4 mouse cellular contexts compared by ENCODE assay signal in genomic region chr13:111144721-111145120, GRCm38 (mm10).
"Had no signal": no experiment of that assay in that cellular context is flagged by ENCODE, and none has a peak within 500 bp of the region (broad histone marks: within the 10 kb centered on the region; RNA-seq: fewer than 3 reads in every experiment).

No protein-coding gene starts in this region.

- DNase-seq: kidney, adult 8-10 months; kidney, postnatal 25 days; lung, adult 18-20 months; thymus, postnatal 36 days had no signal
